Mouse (Mus musculus): ENCODE measurements at regions not wholly inside any gene's neighbourhood (a gene's known extent, or its start where the extent isn't known, plus 50 kb on each side); places are given as distances from the start of the nearest gene placed in this dataset.

DNA sequence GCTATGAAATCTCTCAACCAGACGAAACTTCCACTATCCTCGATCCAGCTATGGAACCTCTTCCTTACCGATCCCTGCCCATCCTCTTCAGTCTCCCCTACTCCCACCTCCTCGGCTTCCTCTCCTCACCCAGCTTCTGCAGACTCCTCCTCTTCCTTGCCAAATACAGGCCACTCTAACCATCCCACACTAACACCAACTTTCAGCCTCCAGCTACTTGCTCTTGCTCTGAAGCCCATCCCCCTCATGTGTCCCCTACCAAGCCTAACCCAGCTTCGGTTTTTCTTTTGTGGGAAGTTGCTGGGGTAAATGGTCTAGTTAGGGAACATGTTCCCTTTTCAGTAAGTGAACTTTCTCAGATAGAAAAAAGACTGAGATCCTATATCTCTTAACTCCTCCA is 80.8 kb downstream of the Tmem17 start:
- ATAC-seq (ENCODE audit: low FRiP score, low TSS enrichment) (no peak), DNase-seq (no peak)
- H3K9ac ChIP-seq (replicated peaks; ENCODE audit: low read length): no peak overlapping the region
- H3K4me3 ChIP-seq (replicated peaks; ENCODE audit: low read depth, low read length): no peak overlapping the region
- H3K4me2 ChIP-seq (ENCODE audit: low read length): no peak overlapping the region
- H3K9me3 ChIP-seq (ENCODE audit: control insufficient read depth, low read length): no peaks in the 10 kb centered on the region
- 94% methylated on average over 5 of the region's 5 CpGs for WGBS
- H3K4me1 ChIP-seq (ENCODE audit: control insufficient read depth, insufficient read depth, low read length): no peaks in the 10 kb centered on the region
- H3K27ac ChIP-seq (replicated peaks; ENCODE audit: low read depth, low read length): no peak overlapping the region
- no peaks in the 10 kb centered on the region for H3K27me3 ChIP-seq (ENCODE audit: control insufficient read depth, insufficient read depth, low read length)
- no peaks in the 10 kb centered on the region for H3K36me3 ChIP-seq (ENCODE audit: control insufficient read depth, insufficient read depth, low read length)

GRCm38 (mm10) chr11:22596076-22596804 is 84.4 kb downstream of the Tmem17 start:
- ATAC-seq (ENCODE audit: low FRiP score, low TSS enrichment) (no peak), DNase-seq (no peak)
- Histone ChIP-seq H3K27me3 (ENCODE audit: control insufficient read depth, insufficient read depth, low read length) (no peaks in the 10 kb centered on the region), H3K27ac (replicated peaks; ENCODE audit: low read depth, low read length) (no peak overlapping the region), H3K4me2 (ENCODE audit: low read length) (no peak overlapping the region), H3K9me3 (ENCODE audit: control insufficient read depth, low read length) (no peaks in the 10 kb centered on the region), H3K4me3 (replicated peaks; ENCODE audit: low read depth, low read length) (no peak overlapping the region), H3K4me1 (ENCODE audit: control insufficient read depth, insufficient read depth, low read length) (no peaks in the 10 kb centered on the region), H3K9ac (replicated peaks; ENCODE audit: low read length) (no peak overlapping the region), H3K36me3 (ENCODE audit: control insufficient read depth, insufficient read depth, low read length) (no peaks in the 10 kb centered on the region)
- WGBS: 87% methylated on average over 8 of the region's 8 CpGs

DNA sequence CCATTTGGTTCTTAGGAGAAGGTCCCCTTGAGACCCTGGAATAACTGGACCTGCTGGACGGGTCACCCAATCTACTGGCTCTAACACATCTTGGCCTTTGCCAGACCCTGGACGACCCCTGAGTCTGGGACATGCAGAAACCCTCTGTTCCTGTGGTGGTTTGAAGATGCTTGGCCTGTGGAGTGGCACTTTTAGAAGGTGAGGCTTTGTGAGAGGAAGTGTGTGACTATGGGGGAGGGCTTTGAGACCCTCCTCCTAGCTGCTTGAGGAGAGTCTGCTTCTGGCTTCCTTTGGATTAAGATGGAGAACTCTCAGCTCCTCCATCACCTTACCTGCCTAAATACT is 84.9 kb downstream of the Tmem17 start:
- WGBS: 90% methylated on average over 2 of the region's 2 CpGs
- Histone ChIP-seq H3K9me3 (ENCODE audit: control insufficient read depth, low read length) (no peaks in the 10 kb centered on the region), H3K4me1 (ENCODE audit: control insufficient read depth, insufficient read depth, low read length) (no peaks in the 10 kb centered on the region), H3K9ac (replicated peaks; ENCODE audit: low read length) (no peak overlapping the region), H3K27me3 (ENCODE audit: control insufficient read depth, insufficient read depth, low read length) (no peaks in the 10 kb centered on the region), H3K4me3 (replicated peaks; ENCODE audit: low read depth, low read length) (no peak overlapping the region), H3K27ac (replicated peaks; ENCODE audit: low read depth, low read length) (no peak overlapping the region), H3K4me2 (ENCODE audit: low read length) (no peak overlapping the region), H3K36me3 (ENCODE audit: control insufficient read depth, insufficient read depth, low read length) (no peaks in the 10 kb centered on the region)
- no peak for DNase-seq
- no peak for ATAC-seq (ENCODE audit: low FRiP score, low TSS enrichment)

DNA sequence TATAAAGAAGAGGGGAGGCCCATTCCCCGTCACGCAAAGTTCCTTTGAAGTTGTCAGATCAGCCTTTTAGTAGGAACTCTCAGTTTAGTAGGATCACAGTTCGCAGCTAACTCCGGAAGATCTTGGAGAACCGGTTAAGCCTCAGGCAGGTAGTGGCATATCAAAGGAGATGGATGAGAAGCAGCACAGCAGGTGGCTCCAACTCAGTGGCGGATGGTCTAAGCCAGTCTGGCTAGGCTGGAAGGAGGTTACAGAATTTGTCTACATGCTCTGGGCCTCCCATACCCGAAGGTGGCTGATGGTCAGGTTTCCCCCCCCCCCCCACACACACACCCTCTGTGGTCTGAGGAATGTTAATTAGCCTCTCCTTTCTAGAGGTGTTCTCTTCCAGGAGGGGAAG is 88.5 kb downstream of the Tmem17 start:
- H3K9ac ChIP-seq (replicated peaks; ENCODE audit: low read length): no peak overlapping the region
- no peak overlapping the region for H3K4me3 ChIP-seq (replicated peaks; ENCODE audit: low read depth, low read length)
- DNase-seq: no peak
- no peaks in the 10 kb centered on the region for H3K36me3 ChIP-seq (ENCODE audit: control insufficient read depth, insufficient read depth, low read length)
- no peaks in the 10 kb centered on the region for H3K9me3 ChIP-seq (ENCODE audit: control insufficient read depth, low read length)
- no peak overlapping the region for H3K27ac ChIP-seq (replicated peaks; ENCODE audit: low read depth, low read length)
- WGBS: 64% methylated on average over 7 of the region's 7 CpGs
- ATAC-seq (ENCODE audit: low FRiP score, low TSS enrichment): no peak
- no peaks in the 10 kb centered on the region for H3K27me3 ChIP-seq (ENCODE audit: control insufficient read depth, insufficient read depth, low read length)
- no peaks in the 10 kb centered on the region for H3K4me1 ChIP-seq (ENCODE audit: control insufficient read depth, insufficient read depth, low read length)
- no peak overlapping the region for H3K4me2 ChIP-seq (ENCODE audit: low read length)

- Histone ChIP-seq H3K27me3 (ENCODE audit: control insufficient read depth, insufficient read depth, low read length) (no peaks in the 10 kb centered on the region), H3K4me1 (ENCODE audit: control insufficient read depth, insufficient read depth, low read length) (no peaks in the 10 kb centered on the region), H3K36me3 (ENCODE audit: control insufficient read depth, insufficient read depth, low read length) (no peaks in the 10 kb centered on the region), H3K9me3 (ENCODE audit: control insufficient read depth, low read length) (no peaks in the 10 kb centered on the region), H3K27ac (replicated peaks; ENCODE audit: low read depth, low read length) (no peak overlapping the region), H3K9ac (replicated peaks; ENCODE audit: low read length) (no peak overlapping the region), H3K4me3 (replicated peaks; ENCODE audit: low read depth, low read length) (no peak overlapping the region), H3K4me2 (ENCODE audit: low read length) (no peak overlapping the region)
- peak; percentile 52 for DNase-seq
- 18% methylated on average over 3 of the region's 3 CpGs for WGBS
- ATAC-seq (ENCODE audit: low FRiP score, low TSS enrichment): peak; percentile 47; the same call in 1 of the 2 replicates
These were observed 90.1 kb downstream of the Tmem17 start for GRCm38 (mm10) chr11:22601977-22602376.

GRCm38 (mm10) chr11:22602610-22603009 is 90.7 kb downstream of the Tmem17 start:
- 71% methylated on average over 3 of the region's 3 CpGs for WGBS

DNA sequence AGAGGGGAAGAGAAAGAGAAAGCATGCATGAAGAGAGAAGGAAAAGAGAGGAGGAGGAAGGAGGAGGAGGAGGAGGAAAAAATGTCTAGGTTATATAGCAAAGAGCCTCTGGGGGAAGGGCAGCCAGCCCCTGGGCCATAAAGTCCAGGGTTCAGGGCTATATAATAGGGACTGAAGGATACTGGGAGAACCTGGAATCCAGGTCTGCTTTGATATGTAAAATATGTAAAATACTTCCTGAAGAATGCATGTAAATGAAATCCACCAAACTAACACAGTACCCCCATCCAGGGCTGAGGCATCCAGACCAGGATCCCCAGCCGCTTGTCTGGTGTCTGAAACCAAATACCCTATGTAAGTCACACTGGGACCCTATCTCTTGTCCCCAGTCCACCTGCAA is 91.5 kb downstream of the Tmem17 start:
- Histone ChIP-seq H3K27me3 (ENCODE audit: control insufficient read depth, insufficient read depth, low read length) (no peaks in the 10 kb centered on the region), H3K4me2 (ENCODE audit: low read length) (no peak overlapping the region), H3K9ac (replicated peaks; ENCODE audit: low read length) (no peak overlapping the region), H3K4me3 (replicated peaks; ENCODE audit: low read depth, low read length) (no peak overlapping the region), H3K27ac (replicated peaks; ENCODE audit: low read depth, low read length) (no peak overlapping the region), H3K9me3 (ENCODE audit: control insufficient read depth, low read length) (no peaks in the 10 kb centered on the region), H3K4me1 (ENCODE audit: control insufficient read depth, insufficient read depth, low read length) (no peaks in the 10 kb centered on the region), H3K36me3 (ENCODE audit: control insufficient read depth, insufficient read depth, low read length) (no peaks in the 10 kb centered on the region)
- 96% methylated on average over 1 of the region's 1 CpGs for WGBS
- ATAC-seq (ENCODE audit: low FRiP score, low TSS enrichment) (no peak), DNase-seq (no peak)

More at GRCm38 (mm10) chr11:22602610-22603009, 90.7 kb downstream of the Tmem17 start:
- ATAC-seq (ENCODE audit: low FRiP score, low TSS enrichment) (no peak), DNase-seq (no peak)
- no peaks in the 10 kb centered on the region for H3K4me1 ChIP-seq (ENCODE audit: control insufficient read depth, insufficient read depth, low read length)
- H3K4me3 ChIP-seq (replicated peaks; ENCODE audit: low read depth, low read length): no peak overlapping the region
- H3K27ac ChIP-seq (replicated peaks; ENCODE audit: low read depth, low read length): no peak overlapping the region
- H3K27me3 ChIP-seq (ENCODE audit: control insufficient read depth, insufficient read depth, low read length): no peaks in the 10 kb centered on the region
- no peak overlapping the region for H3K4me2 ChIP-seq (ENCODE audit: low read length)
- no peak overlapping the region for H3K9ac ChIP-seq (replicated peaks; ENCODE audit: low read length)
- no peaks in the 10 kb centered on the region for H3K9me3 ChIP-seq (ENCODE audit: control insufficient read depth, low read length)
- no peaks in the 10 kb centered on the region for H3K36me3 ChIP-seq (ENCODE audit: control insufficient read depth, insufficient read depth, low read length)

- Histone ChIP-seq H3K36me3 (ENCODE audit: control insufficient read depth, insufficient read depth, low read length) (no peaks in the 10 kb centered on the region), H3K27ac (replicated peaks; ENCODE audit: low read depth, low read length) (no peak overlapping the region), H3K4me3 (replicated peaks; ENCODE audit: low read depth, low read length) (no peak overlapping the region), H3K4me2 (ENCODE audit: low read length) (no peak overlapping the region), H3K9me3 (ENCODE audit: control insufficient read depth, low read length) (no peaks in the 10 kb centered on the region), H3K27me3 (ENCODE audit: control insufficient read depth, insufficient read depth, low read length) (no peaks in the 10 kb centered on the region), H3K4me1 (ENCODE audit: control insufficient read depth, insufficient read depth, low read length) (peaks cover 4% of the 10 kb centered on the region; the same call in 1 of the 2 replicates), H3K9ac (replicated peaks; ENCODE audit: low read length) (no peak overlapping the region)
- DNase-seq (no peak), ATAC-seq (ENCODE audit: low FRiP score, low TSS enrichment) (no peak)
- 60% methylated on average over 4 of the region's 4 CpGs for WGBS
These were observed 94.5 kb downstream of the Tmem17 start for GRCm38 (mm10) chr11:22606380-22606779.

DNA sequence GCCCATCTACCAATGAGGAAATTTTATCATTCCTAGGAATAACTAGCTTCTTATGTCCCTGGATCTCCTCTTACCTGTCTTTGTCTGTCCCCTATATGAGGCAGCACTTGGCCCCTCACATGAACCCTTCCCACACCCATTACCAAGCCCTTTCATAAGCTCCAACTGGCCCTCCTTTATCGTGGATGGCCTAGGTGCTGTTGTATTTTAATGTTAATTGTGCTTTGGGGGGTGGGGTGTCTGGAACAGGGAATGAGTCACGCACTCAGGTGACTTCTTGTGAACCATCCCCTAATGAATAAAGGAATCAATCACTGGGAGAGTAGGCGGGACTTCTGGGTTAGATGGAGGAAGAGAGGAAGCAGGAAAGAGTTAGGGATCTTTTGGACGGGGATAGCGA is 95.8 kb downstream of the Tmem17 start:
- H3K4me2 ChIP-seq (ENCODE audit: low read length): no peak overlapping the region
- peaks cover 4% of the 10 kb centered on the region; the same call in 1 of the 2 replicates for H3K4me1 ChIP-seq (ENCODE audit: control insufficient read depth, insufficient read depth, low read length)
- no peak for ATAC-seq (ENCODE audit: low FRiP score, low TSS enrichment)
- WGBS: 79% methylated on average over 5 of the region's 5 CpGs
- H3K27ac ChIP-seq (replicated peaks; ENCODE audit: low read depth, low read length): no peak overlapping the region
- H3K9ac ChIP-seq (replicated peaks; ENCODE audit: low read length): no peak overlapping the region
- H3K9me3 ChIP-seq (ENCODE audit: control insufficient read depth, low read length): no peaks in the 10 kb centered on the region
- H3K27me3 ChIP-seq (ENCODE audit: control insufficient read depth, insufficient read depth, low read length): no peaks in the 10 kb centered on the region
- DNase-seq: no peak
- H3K4me3 ChIP-seq (replicated peaks; ENCODE audit: low read depth, low read length): no peak overlapping the region
- no peaks in the 10 kb centered on the region for H3K36me3 ChIP-seq (ENCODE audit: control insufficient read depth, insufficient read depth, low read length)
